Comparison of ENCODE assay signal across 8 mouse cellular contexts in the genomic region with DNA sequence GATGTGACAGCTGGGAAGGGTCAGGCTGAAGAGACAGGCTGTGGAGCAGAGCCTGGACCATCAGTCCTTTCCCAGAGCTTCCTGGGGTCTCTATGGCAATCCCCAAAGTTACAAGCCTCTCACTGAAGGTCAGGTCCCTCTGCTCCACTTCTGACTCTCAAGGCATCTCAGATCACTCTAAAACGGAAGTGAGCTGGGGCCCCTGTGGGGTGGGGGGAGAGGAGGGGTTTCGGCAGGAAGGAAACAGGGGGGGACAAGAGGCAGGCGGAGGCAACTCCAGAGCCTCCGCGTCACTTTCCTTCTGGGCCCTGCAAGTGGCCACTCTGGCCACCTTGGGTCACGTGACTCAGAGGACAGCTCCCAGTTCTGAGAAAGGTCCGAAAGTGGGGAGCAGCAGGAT. TPM values are rescaled to one million over a fixed set of nuclear protein-coding genes. Genes with fewer than 3 reads are reported as not detected.
DNase-seq lines count a peak whose midpoint lies in the region; ATAC-seq and TF ChIP-seq lines count a peak whose summit lies in the region.

No protein-coding gene starts in this region.

- no peak overlapping the region for H3K4me3 ChIP-seq in hindbrain, embryonic 10.5 days
- no peak overlapping the region for H3K4me3 ChIP-seq in hindbrain, embryonic 16.5 days (ENCODE audit: low read length)
- 0 out of 2 replicates have a peak overlapping the region, but pooled peaks have one; percentile 8 for H3K4me3 ChIP-seq in liver, adult 2 months (ENCODE audit: insufficient read depth, low read depth, low read length)
- no peak overlapping the region for H3K4me3 ChIP-seq in neural tube, embryonic 15.5 days (replicated peaks)
- H3K4me3 ChIP-seq in midbrain, embryonic 16.5 days (ENCODE audit: low read depth, low read length): no peak overlapping the region
- H3K4me3 ChIP-seq in midbrain, embryonic 15.5 days: no peak overlapping the region

- no peaks in the 10 kb centered on the region for H3K9me3 ChIP-seq in hindbrain, embryonic 10.5 days
- H3K9me3 ChIP-seq in hindbrain, embryonic 16.5 days (ENCODE audit: control insufficient read depth, low read length): no peaks in the 10 kb centered on the region
- H3K9me3 ChIP-seq in neural tube, embryonic 15.5 days (replicated peaks): no peaks in the 10 kb centered on the region
- no peaks in the 10 kb centered on the region for H3K9me3 ChIP-seq in midbrain, embryonic 16.5 days (replicated peaks; ENCODE audit: control insufficient read depth, low read length, poor library complexity, severe bottlenecking)
- H3K9me3 ChIP-seq in midbrain, embryonic 15.5 days: no peaks in the 10 kb centered on the region

- peak overlapping the region; percentile 67 for H3K27ac ChIP-seq in hindbrain, embryonic 10.5 days
- no peak overlapping the region for H3K27ac ChIP-seq in hindbrain, embryonic 16.5 days (ENCODE audit: low read depth, low read length)
- H3K27ac ChIP-seq in liver, adult 2 months (replicated peaks; ENCODE audit: insufficient read depth, low read depth, low read length): peak overlapping the region; percentile 31
- H3K27ac ChIP-seq in neural tube, embryonic 15.5 days (replicated peaks): 0 out of 2 replicates have a peak overlapping the region, but pooled peaks have one; percentile 9
- no peak overlapping the region for H3K27ac ChIP-seq in midbrain, embryonic 16.5 days (ENCODE audit: low read length)
- H3K27ac ChIP-seq in midbrain, embryonic 15.5 days: no peak overlapping the region

- WGBS in hindbrain, embryonic 10.5 days: 43% methylated on average over 7 of the region's 7 CpGs
- 55% methylated on average over 7 of the region's 7 CpGs for WGBS in hindbrain, embryonic 16.5 days
- WGBS in liver, adult 2 months: 68% methylated on average over 7 of the region's 7 CpGs
- WGBS in neural tube, embryonic 15.5 days: 54% methylated on average over 7 of the region's 7 CpGs
- 45% methylated on average over 7 of the region's 7 CpGs for WGBS in midbrain, embryonic 16.5 days
- 57% methylated on average over 7 of the region's 7 CpGs for WGBS in midbrain, embryonic 15.5 days

- H3K27me3 ChIP-seq in hindbrain, embryonic 10.5 days (ENCODE audit: insufficient read depth, poor library complexity, severe bottlenecking): no peaks in the 10 kb centered on the region
- H3K27me3 ChIP-seq in hindbrain, embryonic 16.5 days (replicated peaks; ENCODE audit: control insufficient read depth, insufficient read depth, low read length): no peaks in the 10 kb centered on the region
- no peaks in the 10 kb centered on the region for H3K27me3 ChIP-seq in liver, adult 2 months (ENCODE audit: control insufficient read depth, insufficient read depth, low read length)
- H3K27me3 ChIP-seq in neural tube, embryonic 15.5 days (replicated peaks): no peaks in the 10 kb centered on the region
- no peaks in the 10 kb centered on the region for H3K27me3 ChIP-seq in midbrain, embryonic 16.5 days (ENCODE audit: control insufficient read depth, insufficient read depth, low read depth, low read length)
- H3K27me3 ChIP-seq in midbrain, embryonic 15.5 days (replicated peaks): no peaks in the 10 kb centered on the region

- H3K79me2 ChIP-seq in liver, adult 2 months (ENCODE audit: control insufficient read depth, insufficient read depth, low read length): no peaks in the 10 kb centered on the region

- no peak for TF ChIP-seq POLR2A in liver, adult 2 months (IDR thresholded peaks at IDR 0.05; ENCODE audit: extremely low read depth, insufficient read depth, low read length)

- TF ChIP-seq CTCF in liver, adult 2 months (IDR thresholded peaks at IDR 0.05; ENCODE audit: low read depth, low read length): no peak

- peak; percentile 47 for DNase-seq in hindbrain, embryonic 10.5 days (ENCODE audit: low spot score)
- peak; percentile 53 for DNase-seq in heart, postnatal 4 days
- no peak for DNase-seq in liver, adult 2 months (ENCODE audit: extremely low read depth, low read depth, low spot score)
- no peak for DNase-seq in urinary bladder, postnatal 10 days (ENCODE audit: low spot score)

- H3K4me2 ChIP-seq in hindbrain, embryonic 16.5 days (ENCODE audit: low read length): no peak overlapping the region
- no peak overlapping the region for H3K4me2 ChIP-seq in neural tube, embryonic 15.5 days
- no peak overlapping the region for H3K4me2 ChIP-seq in midbrain, embryonic 16.5 days (ENCODE audit: low read length)
- H3K4me2 ChIP-seq in midbrain, embryonic 15.5 days: no peak overlapping the region

- peaks cover 55% of the 10 kb centered on the region for H3K36me3 ChIP-seq in hindbrain, embryonic 10.5 days
- H3K36me3 ChIP-seq in hindbrain, embryonic 16.5 days (ENCODE audit: control insufficient read depth, insufficient read depth, low read length): peaks cover 7% of the 10 kb centered on the region
- H3K36me3 ChIP-seq in liver, adult 2 months (ENCODE audit: control insufficient read depth, insufficient read depth, low read length): no peaks in the 10 kb centered on the region
- H3K36me3 ChIP-seq in neural tube, embryonic 15.5 days: peaks cover 41% of the 10 kb centered on the region
- peaks cover 5% of the 10 kb centered on the region for H3K36me3 ChIP-seq in midbrain, embryonic 16.5 days (ENCODE audit: control insufficient read depth, insufficient read depth, low read length)
- 0 out of 2 replicates have a peak, but pooled peaks cover 3% of the 10 kb centered on the region for H3K36me3 ChIP-seq in midbrain, embryonic 15.5 days (replicated peaks)

- no peak overlapping the region for H3K9ac ChIP-seq in hindbrain, embryonic 16.5 days (ENCODE audit: low read depth, low read length)
- peak overlapping the region; percentile 16; the same call in 1 of the 2 replicates for H3K9ac ChIP-seq in liver, adult 2 months (ENCODE audit: low read depth, low read length)
- no peak overlapping the region for H3K9ac ChIP-seq in neural tube, embryonic 15.5 days (replicated peaks)
- no peak overlapping the region for H3K9ac ChIP-seq in midbrain, embryonic 16.5 days (ENCODE audit: low read depth, low read length)
- no peak overlapping the region for H3K9ac ChIP-seq in midbrain, embryonic 15.5 days

- H3K4me1 ChIP-seq in hindbrain, embryonic 10.5 days (replicated peaks): peaks cover 31% of the 10 kb centered on the region
- no peaks in the 10 kb centered on the region for H3K4me1 ChIP-seq in hindbrain, embryonic 16.5 days (ENCODE audit: control insufficient read depth, insufficient read depth, low read depth, low read length)
- peaks cover 3% of the 10 kb centered on the region; the same call in 1 of the 2 replicates for H3K4me1 ChIP-seq in liver, adult 2 months (ENCODE audit: control insufficient read depth, insufficient read depth, low read length)
- no peaks in the 10 kb centered on the region for H3K4me1 ChIP-seq in neural tube, embryonic 15.5 days
- H3K4me1 ChIP-seq in midbrain, embryonic 16.5 days (ENCODE audit: control insufficient read depth, insufficient read depth, low read length): no peaks in the 10 kb centered on the region
- H3K4me1 ChIP-seq in midbrain, embryonic 15.5 days: no peaks in the 10 kb centered on the region

- no peak for ATAC-seq in hindbrain, embryonic 16.5 days
- no peak for ATAC-seq in neural tube, embryonic 15.5 days (ENCODE audit: low FRiP score)
- ATAC-seq in midbrain, embryonic 16.5 days: no peak
- no peak for ATAC-seq in midbrain, embryonic 15.5 days (replicated peaks)

RNA-seq across cellular contexts. Expression of gene Lgals9, which starts 38.6 kb away (rescaled TPM):
- 4.3 and 5.7 TPM in 2 replicates for polyA plus RNA-seq in hindbrain, embryonic 10.5 days (2016; fragmentation: Nextera tagmentation; extraction: Ambion mirVana)
- polyA plus RNA-seq in hindbrain, embryonic 16.5 days (2015; fragmentation: Nextera tagmentation; extraction: Ambion mirVana): 14.7 and 18.3 TPM in 2 replicates
- 10 to 100 TPM; 51.8 to 56.0 TPM for total RNA-seq in heart, postnatal 4 days (2021)
- total RNA-seq in liver, adult 2 months (2014; rRNA removed): 175 and 236 TPM in 2 replicates
- 1,032 and 1,086 TPM in 2 replicates for polyA plus RNA-seq in liver, adult 2 months (2012; rRNA removed)
- 18.3 and 67.6 TPM in 2 replicates for polyA plus RNA-seq in neural tube, embryonic 15.5 days (2015; fragmentation: Nextera tagmentation; extraction: Ambion mirVana)
- polyA plus RNA-seq in midbrain, embryonic 16.5 days (2015; fragmentation: Nextera tagmentation; extraction: Ambion mirVana): 7.6 and 8.0 TPM in 2 replicates
- polyA plus RNA-seq in midbrain, embryonic 15.5 days (2015; fragmentation: Nextera tagmentation; extraction: Ambion mirVana): 8.5 and 11.8 TPM in 2 replicates

Comparison
In these comparisons a context has a peak if more than half of its experiments do, and no peak if none do; other contexts are left out.
1. H3K27ac ChIP-seq: peak in hindbrain, embryonic 10.5 days (single experiment), liver, adult 2 months (single experiment) and neural tube, embryonic 15.5 days (single experiment); none in hindbrain, embryonic 16.5 days (single experiment), midbrain, embryonic 16.5 days (single experiment) and midbrain, embryonic 15.5 days (single experiment).
2. DNase-seq: peak in hindbrain, embryonic 10.5 days (single experiment) and heart, postnatal 4 days (single experiment); none in liver, adult 2 months (single experiment) and urinary bladder, postnatal 10 days (single experiment).
3. RNA of gene Lgals9, which starts 38.6 kb away (polyA plus RNA-seq): 1,032 to 1,086 TPM in liver, adult 2 months; 18.3 to 67.6 TPM in neural tube, embryonic 15.5 days, 14.7 to 18.3 TPM in hindbrain, embryonic 16.5 days, 8.5 to 11.8 TPM in midbrain, embryonic 15.5 days, 7.6 to 8.0 TPM in midbrain, embryonic 16.5 days and 4.3 to 5.7 TPM in hindbrain, embryonic 10.5 days; every median in the first group is over 10 times any median in the second.